Mouse (Mus musculus) neural tube, embryonic 15.5 days (tissue): Measurements from ENCODE around the gene Atn1. TPM values are rescaled to one million over a fixed set of nuclear protein-coding genes. Genes with fewer than 3 reads are reported as not detected.

Experiments
- ATAC-seq: fragments of 200-750 bp; cut with Nextera tagmentation; 2 replicates; pipeline ENCODE4 v1.8.0; 2017; ENCODE audit warnings: mild to moderate bottlenecking, moderate TSS enrichment, moderate library complexity; ENCODE audit not compliant: low FRiP score
- H3K27ac ChIP-seq: fragments of 300-500 bp; sonication (generic); replicated peaks from 2 replicates; pipeline ENCODE4 v1.5.1; 2015; ENCODE audit warnings: mild to moderate bottlenecking, inconsistent platforms
- H3K27me3 ChIP-seq: fragments of 300-500 bp; sonication (generic); replicated peaks from 2 replicates; pipeline ENCODE4 v1.6.1; 2015; ENCODE audit warnings: inconsistent platforms
- H3K36me3 ChIP-seq: fragments of 300-500 bp; sonication (generic); 2 replicates; pipeline ENCODE4 v1.6.1; 2015; ENCODE audit warnings: inconsistent platforms
- H3K4me1 ChIP-seq: fragments of 300-500 bp; sonication (generic); 2 replicates; pipeline ENCODE4 v1.6.1; 2015; ENCODE audit warnings: inconsistent platforms
- H3K4me2 ChIP-seq: fragments of 300-500 bp; sonication (generic); 2 replicates; pipeline ENCODE4 v1.6.1; 2015; ENCODE audit warnings: inconsistent platforms, mild to moderate bottlenecking, moderate library complexity
- H3K4me3 ChIP-seq: fragments of 300-500 bp; sonication (generic); replicated peaks from 2 replicates; pipeline ENCODE4 v1.5.1; 2015; ENCODE audit warnings: mild to moderate bottlenecking, inconsistent platforms
- H3K9ac ChIP-seq: fragments of 300-500 bp; sonication (generic); replicated peaks from 2 replicates; pipeline ENCODE4 v1.6.1; 2015; ENCODE audit warnings: mild to moderate bottlenecking, inconsistent platforms
- H3K9me3 ChIP-seq: fragments of 300-500 bp; sonication (generic); replicated peaks from 2 replicates; pipeline ENCODE4 v1.6.1; 2016; ENCODE audit warnings: inconsistent platforms
- WGBS: fragments of 180-500 bp; shearing (Covaris S2); methylation state at CpG from one replicate; pipeline ENCODE4 v1.1.7; 2015; ENCODE audit warnings: mixed read lengths; 5-methylcytosine and 5-hydroxymethylcytosine counted together
- polyA plus RNA-seq: library from polyadenylated mRNA; unstranded; fragments of >200 nt; fragmentation: Nextera tagmentation; extraction: Ambion mirVana; gene quantifications from 2 replicates; pipeline ENCODE4 v1.2.1, GENCODE M21; 2015

Atn1 gene
- polyA plus RNA-seq, 1 experiment from 2014 or later, result 23.1 TPM

GRCm38 (mm10) chr6:124739231-124739796 lies 17.0 kb downstream of the Atn1 start:
- Histone ChIP-seq H3K4me2 (peak overlapping the region; percentile 84), H3K9me3 (no peaks in the 10 kb centered on the region), H3K27ac (peak overlapping the region; percentile 99; the same call in 1 of the 2 replicates), H3K9ac (peak overlapping the region; percentile 95), H3K4me3 (no peak overlapping the region), H3K36me3 (peaks cover 19% of the 10 kb centered on the region), H3K27me3 (no peaks in the 10 kb centered on the region), H3K4me1 (peaks cover 33% of the 10 kb centered on the region)
- 81% methylated on average over 10 of the region's 10 CpGs for WGBS
- ATAC-seq, result no peak

- H3K27me3 ChIP-seq, result no peaks in the 10 kb centered on the region
- H3K4me2 ChIP-seq, result peak within 1 kb of the TSS; percentile 84
- H3K4me3 ChIP-seq, result no peak within 1 kb of the TSS
- peak within 1 kb of the TSS; percentile 99; the same call in 1 of the 2 replicates for H3K27ac ChIP-seq
- H3K4me1 ChIP-seq, result peaks cover 33% of the 10 kb centered on the region
- 21% methylated on average over 15 of the region's 15 CpGs for WGBS
- no peak for ATAC-seq
- H3K36me3 ChIP-seq, result peaks cover 13% of the 10 kb centered on the region
- H3K9me3 ChIP-seq, result no peaks in the 10 kb centered on the region
- peak within 1 kb of the TSS; percentile 95 for H3K9ac ChIP-seq
Measured at GRCm38 (mm10) chr6:124738511-124739023, 17.8 kb downstream of the Atn1 start, which contains the start of gene Ptpn6. TSS of gene Ptpn6 (minus strand) at chr6:124738714.

GRCm38 (mm10) chr6:124737040-124737439 lies 19.3 kb downstream of the Atn1 start:
- no peak overlapping the region for H3K4me3 ChIP-seq
- H3K4me1 ChIP-seq, result peaks cover 25% of the 10 kb centered on the region
- no peaks in the 10 kb centered on the region for H3K36me3 ChIP-seq
- H3K27me3 ChIP-seq, result no peaks in the 10 kb centered on the region
- H3K4me2 ChIP-seq, result no peak overlapping the region
- no peaks in the 10 kb centered on the region for H3K9me3 ChIP-seq
- no peak for ATAC-seq
- WGBS, result 94% methylated on average over 11 of the region's 11 CpGs
- no peak overlapping the region for H3K27ac ChIP-seq
- no peak overlapping the region for H3K9ac ChIP-seq

GRCm38 (mm10) chr6:124734417-124734816 lies 21.9 kb downstream of the Atn1 start:
- H3K4me1 ChIP-seq, result peaks cover 10% of the 10 kb centered on the region
- H3K27ac ChIP-seq, result no peak overlapping the region
- H3K9ac ChIP-seq, result no peak overlapping the region
- 95% methylated on average over 3 of the region's 3 CpGs for WGBS
- H3K9me3 ChIP-seq, result no peaks in the 10 kb centered on the region
- H3K27me3 ChIP-seq, result no peaks in the 10 kb centered on the region
- ATAC-seq, result no peak
- no peak overlapping the region for H3K4me3 ChIP-seq
- H3K4me2 ChIP-seq, result no peak overlapping the region
- no peaks in the 10 kb centered on the region for H3K36me3 ChIP-seq

GRCm38 (mm10) chr6:124732476-124733370 lies 23.6 kb downstream of the Atn1 start:
- Histone ChIP-seq H3K36me3 (no peaks in the 10 kb centered on the region), H3K4me1 (no peaks in the 10 kb centered on the region), H3K27ac (no peak overlapping the region), H3K4me3 (no peak overlapping the region), H3K9ac (no peak overlapping the region), H3K9me3 (no peaks in the 10 kb centered on the region), H3K4me2 (no peak overlapping the region), H3K27me3 (no peaks in the 10 kb centered on the region)
- ATAC-seq, result no peak
- WGBS, result 47% methylated on average over 19 of the region's 19 CpGs

- no peak for ATAC-seq
Measured at GRCm38 (mm10) chr6:124731038-124731437, 25.3 kb downstream of the Atn1 start.

GRCm38 (mm10) chr6:124729850-124730705 lies 26.2 kb downstream of the Atn1 start:
- ATAC-seq, result no peak
- Histone ChIP-seq H3K27me3 (no peaks in the 10 kb centered on the region), H3K4me2 (no peak overlapping the region), H3K9ac (no peak overlapping the region), H3K27ac (no peak overlapping the region), H3K4me3 (no peak overlapping the region), H3K36me3 (no peaks in the 10 kb centered on the region), H3K9me3 (no peaks in the 10 kb centered on the region), H3K4me1 (no peaks in the 10 kb centered on the region)
- 87% methylated on average over 8 of the region's 8 CpGs for WGBS

More at GRCm38 (mm10) chr6:124731038-124731437, 25.3 kb downstream of the Atn1 start:
- H3K36me3 ChIP-seq, result no peaks in the 10 kb centered on the region
- H3K27me3 ChIP-seq, result no peaks in the 10 kb centered on the region
- H3K4me3 ChIP-seq, result no peak overlapping the region
- H3K9ac ChIP-seq, result no peak overlapping the region
- H3K27ac ChIP-seq, result no peak overlapping the region
- no peak overlapping the region for H3K4me2 ChIP-seq
- H3K9me3 ChIP-seq, result no peaks in the 10 kb centered on the region
- 88% methylated on average over 7 of the region's 7 CpGs for WGBS
- H3K4me1 ChIP-seq, result no peaks in the 10 kb centered on the region

GRCm38 (mm10) chr6:124728621-124729020 lies 27.7 kb downstream of the Atn1 start:
- WGBS, result 89% methylated on average over 10 of the region's 10 CpGs
- no peak for ATAC-seq
- H3K9ac ChIP-seq, result no peak overlapping the region

GRCm38 (mm10) chr6:124724472-124724871 lies 31.9 kb downstream of the Atn1 start:
- no peaks in the 10 kb centered on the region for H3K36me3 ChIP-seq
- H3K4me3 ChIP-seq, result no peak overlapping the region
- no peak for ATAC-seq
- no peaks in the 10 kb centered on the region for H3K4me1 ChIP-seq
- H3K27me3 ChIP-seq, result no peaks in the 10 kb centered on the region
- H3K9me3 ChIP-seq, result no peaks in the 10 kb centered on the region
- WGBS, result 89% methylated on average over 10 of the region's 10 CpGs
- H3K27ac ChIP-seq, result no peak overlapping the region
- no peak overlapping the region for H3K4me2 ChIP-seq
- H3K9ac ChIP-seq, result no peak overlapping the region

More at GRCm38 (mm10) chr6:124728621-124729020, 27.7 kb downstream of the Atn1 start:
- Histone ChIP-seq H3K4me1 (no peaks in the 10 kb centered on the region), H3K27ac (no peak overlapping the region), H3K4me3 (no peak overlapping the region), H3K36me3 (no peaks in the 10 kb centered on the region), H3K9me3 (no peaks in the 10 kb centered on the region), H3K27me3 (no peaks in the 10 kb centered on the region), H3K4me2 (no peak overlapping the region)

- no peak for ATAC-seq
- H3K36me3 ChIP-seq, result no peaks in the 10 kb centered on the region
- H3K27ac ChIP-seq, result no peak overlapping the region
- WGBS, result 81% methylated on average over 8 of the region's 8 CpGs
- no peaks in the 10 kb centered on the region for H3K27me3 ChIP-seq
- H3K9ac ChIP-seq, result no peak overlapping the region
- H3K4me1 ChIP-seq, result no peaks in the 10 kb centered on the region
- no peak overlapping the region for H3K4me3 ChIP-seq
- no peaks in the 10 kb centered on the region for H3K9me3 ChIP-seq
- no peak overlapping the region for H3K4me2 ChIP-seq
Measured at GRCm38 (mm10) chr6:124723541-124723940, 32.8 kb downstream of the Atn1 start.

GRCm38 (mm10) chr6:124722876-124723473 lies 33.3 kb downstream of the Atn1 start:
- no peak overlapping the region for H3K9ac ChIP-seq
- no peaks in the 10 kb centered on the region for H3K4me1 ChIP-seq
- no peaks in the 10 kb centered on the region for H3K9me3 ChIP-seq
- no peak for ATAC-seq
- no peaks in the 10 kb centered on the region for H3K27me3 ChIP-seq
- no peaks in the 10 kb centered on the region for H3K36me3 ChIP-seq
- no peak overlapping the region for H3K4me2 ChIP-seq
- 86% methylated on average over 6 of the region's 6 CpGs for WGBS
- no peak overlapping the region for H3K4me3 ChIP-seq
- H3K27ac ChIP-seq, result no peak overlapping the region
